Mouse (Mus musculus) mouse trophoblast stem cell (cell line): ENCODE measurements around the gene Lrp1.

Source experiments
- in situ Hi-C, 2 experiments: fragments of 300-500 bp; cut with MseI, MboI; formaldehyde crosslinking; loops; 2 replicates in 1 of 2; 3 replicates in 1 of 2; pipeline ENCODE4 v1.15.1; 2025

The Lrp1 gene

GRCm38 (mm10) chr10:127509837-127510701 lies 110.9 kb downstream of the Lrp1 start:
- in situ Hi-C loops: loop anchor here (5.0 kb wide), 1 partner anchor 32 kb away; no protein-coding TSS in a partner anchor

DNA sequence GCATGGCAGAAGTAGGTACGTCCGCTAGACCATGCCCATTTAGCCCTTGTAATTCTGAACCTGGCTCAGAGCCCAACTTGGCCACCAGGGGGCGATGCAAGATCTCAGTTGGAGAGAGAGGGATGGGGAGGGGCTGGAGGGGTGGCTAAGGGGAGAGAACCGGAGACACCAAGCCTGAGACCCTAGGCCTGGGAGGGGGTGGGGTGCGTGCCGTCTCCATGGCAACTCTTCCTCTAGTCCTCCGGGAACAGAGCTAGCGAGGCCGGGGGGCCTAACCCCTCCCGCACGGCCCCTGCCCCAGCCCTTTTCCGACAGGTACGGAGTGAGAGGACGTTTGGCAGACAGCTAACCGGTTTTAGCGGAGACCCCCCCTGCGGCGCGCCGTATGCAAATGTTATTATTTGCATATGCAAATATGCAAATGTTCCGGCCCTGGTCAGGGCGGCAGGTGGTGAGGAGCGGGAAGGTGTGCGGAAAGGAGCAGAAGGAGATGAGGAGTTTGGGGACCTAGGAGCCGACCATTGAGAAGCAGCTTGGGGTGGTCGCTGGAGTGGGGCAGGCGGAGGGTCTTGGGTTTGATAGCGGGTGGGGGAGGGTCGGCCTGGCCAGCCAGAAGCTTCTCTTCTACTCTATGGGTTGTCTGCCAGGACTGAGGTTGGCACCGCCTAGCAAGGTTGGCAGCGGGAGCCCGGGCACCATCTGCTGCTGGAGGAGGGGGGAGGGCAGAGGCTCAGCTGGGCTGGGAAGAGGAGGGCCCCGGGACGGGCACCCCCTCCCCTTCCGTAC lies 111.7 kb downstream of the Lrp1 start:
- in situ Hi-C loops: loop anchor here (5.0 kb wide), 1 partner anchor 33 kb away; no protein-coding TSS in a partner anchor

DNA sequence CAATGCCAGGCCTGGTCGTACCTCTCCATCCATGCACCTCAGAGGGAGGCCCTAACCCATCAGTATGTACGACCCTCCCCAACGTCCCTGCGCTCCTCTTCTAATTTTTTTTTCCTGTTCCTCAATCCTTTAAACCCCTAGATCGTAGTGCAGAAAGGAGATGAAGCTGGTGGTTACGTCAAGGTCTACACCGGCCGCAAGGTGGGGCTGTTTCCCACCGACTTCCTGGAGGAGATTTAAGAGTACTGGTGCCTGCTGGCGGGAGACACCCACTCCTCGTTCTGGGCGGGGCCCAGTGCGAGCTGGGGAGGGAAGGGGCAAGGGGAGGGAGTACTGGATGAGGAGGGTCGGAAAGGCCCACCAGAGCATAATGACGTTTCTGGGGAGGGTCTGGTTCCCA lies 112.7 kb downstream of the Lrp1 start:
- in situ Hi-C loops: loop anchor here (5.0 kb wide), 1 partner anchor 34 kb away; no protein-coding TSS in a partner anchor

DNA sequence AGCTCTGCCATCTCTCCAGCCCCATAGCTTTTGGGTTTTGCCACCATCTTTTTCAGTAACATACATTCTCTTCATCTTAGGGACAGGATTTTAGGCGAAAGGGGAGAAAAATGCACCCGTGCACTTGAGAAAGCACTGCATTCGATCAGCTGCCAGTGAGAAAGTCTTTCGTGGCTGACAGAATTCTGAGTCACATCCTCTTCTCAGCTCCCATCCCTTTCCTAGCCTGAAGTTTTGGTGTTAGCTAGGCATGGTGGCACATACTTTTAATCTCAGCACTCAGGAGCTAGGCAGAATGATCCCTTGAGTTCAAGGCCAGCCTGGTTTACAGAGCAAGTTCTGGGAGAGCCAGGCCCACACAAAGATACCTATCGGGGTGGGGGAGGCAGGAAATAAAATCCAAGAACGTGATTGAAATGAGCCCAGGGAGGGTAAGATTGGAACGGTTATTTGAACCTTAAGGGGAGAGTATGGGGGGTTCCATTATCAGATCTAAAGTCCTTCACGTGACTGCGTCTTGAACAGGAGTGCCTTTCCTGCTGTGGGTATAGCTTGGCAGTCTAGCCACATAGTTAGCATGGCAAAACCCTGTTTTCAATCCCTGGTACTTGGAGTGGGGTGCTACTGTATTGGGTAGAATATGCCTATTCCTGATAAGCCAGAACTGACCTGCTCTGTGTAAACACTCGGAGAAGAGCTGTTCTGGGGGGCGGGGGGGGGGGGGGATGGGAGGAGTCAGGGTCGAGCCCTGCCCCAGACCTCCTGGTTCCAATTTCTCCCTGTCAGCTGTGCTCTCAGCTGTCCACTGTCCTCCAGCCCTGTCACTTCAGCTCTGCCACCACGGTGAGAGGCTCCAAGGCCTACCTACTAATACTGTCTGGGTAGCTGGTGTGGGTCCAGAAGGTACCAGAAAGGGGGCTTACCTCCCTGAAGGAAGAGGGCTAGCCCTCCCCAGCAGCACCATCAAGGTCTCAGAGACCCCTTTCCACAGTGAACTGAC lies 119.8 kb downstream of the Lrp1 start, which contains the start of gene Stac3:
TSS of gene Stac3 (plus strand) at position 793 of the 1,000 bp plus-strand sequence.
- in situ Hi-C loops: no loop called here

- in situ Hi-C loops: no loop called here
Measured at GRCm38 (mm10) chr10:127500042-127500441, 120.9 kb downstream of the Lrp1 start.

DNA sequence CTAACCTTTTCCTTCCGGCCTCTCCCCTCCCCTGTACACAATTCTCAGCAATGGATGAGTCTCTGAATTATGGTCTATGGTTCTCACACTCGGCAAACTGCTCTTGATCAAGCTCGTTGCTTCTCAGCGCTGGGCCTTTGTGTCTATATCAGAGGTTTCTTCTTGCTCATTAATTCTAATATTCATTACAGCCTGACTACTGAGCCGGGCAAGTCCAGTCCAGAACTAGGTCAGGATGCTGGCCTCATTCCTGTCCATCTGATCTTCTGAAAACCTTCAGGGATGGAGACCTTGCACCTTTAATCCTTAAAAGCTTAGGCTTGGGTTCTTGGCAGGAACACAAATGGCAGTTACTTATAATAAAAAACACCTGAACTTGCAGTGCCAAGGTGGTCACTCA lies 121.4 kb downstream of the Lrp1 start:
- in situ Hi-C loops: no loop called here

DNA sequence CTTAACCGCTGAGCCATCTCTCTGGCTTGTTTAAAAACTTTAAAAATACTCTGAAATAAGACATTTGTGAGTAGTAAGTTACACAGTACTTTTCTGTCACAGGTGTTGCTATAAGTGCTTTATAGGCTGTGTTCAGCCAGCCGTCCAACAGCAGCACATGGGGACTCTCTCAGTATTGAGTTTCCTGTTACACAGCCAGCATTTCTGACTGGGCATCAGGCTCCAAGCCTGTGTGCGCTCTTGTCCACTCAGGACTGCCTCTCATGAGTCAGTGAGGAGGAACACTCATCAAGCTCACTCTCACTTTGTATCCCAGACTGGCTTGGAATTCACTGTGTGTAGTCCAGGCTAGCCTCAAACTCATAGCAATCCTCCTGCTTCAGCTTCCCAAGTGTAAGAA lies 124.8 kb downstream of the Lrp1 start:
- in situ Hi-C loops: no loop called here

- in situ Hi-C loops: no loop called here
Measured at GRCm38 (mm10) chr10:127492118-127492517, 128.8 kb downstream of the Lrp1 start.

- in situ Hi-C loops: no loop called here
Measured at GRCm38 (mm10) chr10:127491128-127491512, 129.8 kb downstream of the Lrp1 start.

- in situ Hi-C loops: no loop called here
Measured at GRCm38 (mm10) chr10:127490160-127491127, 130.5 kb downstream of the Lrp1 start.

DNA sequence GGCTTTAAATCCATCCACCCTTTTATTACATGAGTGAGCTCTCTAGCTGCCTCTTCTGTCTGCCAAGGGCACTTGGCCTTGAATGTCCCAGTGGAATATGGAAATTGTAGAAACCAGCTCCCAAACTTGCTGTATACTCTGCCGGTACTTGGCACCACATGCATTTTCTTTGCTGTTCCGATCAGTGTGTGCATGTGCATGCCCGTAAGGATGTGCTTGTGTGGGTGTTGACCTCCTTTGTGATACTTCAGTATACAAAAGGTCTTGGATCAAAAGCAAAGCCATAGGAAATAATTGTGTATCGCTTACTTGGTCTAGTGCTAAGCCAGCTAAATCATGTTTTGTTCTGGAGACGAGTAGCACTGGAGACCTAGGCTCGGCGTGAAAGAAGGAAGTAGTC lies 132.1 kb downstream of the Lrp1 start:
- in situ Hi-C loops: no loop called here
